Mouse (Mus musculus): ENCODE results near the gene AI854703.

DNA sequence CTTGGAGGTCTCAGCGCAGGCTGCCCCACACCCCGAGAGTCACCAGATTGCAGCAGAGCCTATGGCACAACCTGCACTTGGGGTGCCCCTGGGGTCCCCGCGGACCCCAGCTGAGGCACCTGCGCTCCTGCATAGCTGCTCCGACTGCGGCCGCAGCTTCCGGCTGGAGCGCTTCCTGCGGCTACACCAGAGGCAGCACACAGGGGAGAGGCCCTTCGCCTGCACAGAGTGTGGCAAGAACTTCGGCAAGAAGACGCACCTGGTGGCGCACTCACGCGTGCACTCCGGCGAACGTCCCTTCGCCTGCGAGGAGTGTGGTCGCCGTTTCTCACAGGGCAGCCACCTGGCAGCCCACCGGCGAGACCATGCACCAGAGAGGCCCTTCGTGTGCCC lies 29.3 kb upstream of the AI854703 start:
- TF ChIP-seq CTCF (IDR thresholded peaks at IDR 0.05; ENCODE audit: low read depth, low read length) (no peak), POLR2A (IDR thresholded peaks at IDR 0.05; ENCODE audit: extremely low read depth, insufficient read depth, low read length) (no peak)

All from liver, adult 2 months (tissue).